Mouse (Mus musculus): ENCODE measurements around the gene Gm49336. TPM values are rescaled to one million over a fixed set of nuclear protein-coding genes. Genes with fewer than 3 reads are reported as not detected.

The Gm49336 gene
- 43.6 and 44.6 TPM in 2 replicates for polyA plus RNA-seq (2012; rRNA removed)

- Histone ChIP-seq H3K4me1 (ENCODE audit: control insufficient read depth, insufficient read depth, low read length) (no peaks in the 10 kb centered on the region; the same call in 1 of the 2 replicates), H3K27ac (ENCODE audit: insufficient read depth, low read length) (peak within 1 kb of the TSS; percentile 64), H3K4me3 (ENCODE audit: insufficient read depth, low read length) (peak within 1 kb of the TSS; percentile 57)
- TF ChIP-seq CTCF (IDR thresholded peaks at IDR 0.05; ENCODE audit: extremely low read depth, insufficient read depth, low read length) (no peak), POLR2A (IDR thresholded peaks at IDR 0.05; ENCODE audit: extremely low read depth, insufficient read depth, low read length) (peak; percentile 81)
Measured at GRCm38 (mm10) chr14:60251281-60252003, at the start of gene Gm49336, which contains the start of gene Nupl1. Gene Gm49336, minus strand, starts transcription at chr14:60251507. Gene Nupl1, minus strand, starts transcription at chr14:60251431.

GRCm38 (mm10) chr14:60301024-60301423 is 49.7 kb upstream of the Gm49336 start:
- Histone ChIP-seq H3K4me3 (ENCODE audit: insufficient read depth, low read length) (no peak overlapping the region), H3K27ac (ENCODE audit: insufficient read depth, low read length) (no peak overlapping the region)

GRCm38 (mm10) chr14:60300224-60300991 is 49.1 kb upstream of the Gm49336 start:
- TF ChIP-seq POLR2A (IDR thresholded peaks at IDR 0.05; ENCODE audit: extremely low read depth, insufficient read depth, low read length) = no peak
- TF ChIP-seq CTCF (IDR thresholded peaks at IDR 0.05; ENCODE audit: extremely low read depth, insufficient read depth, low read length) = peak; percentile 52; the same call in 1 of the 2 replicates
- H3K4me1 ChIP-seq (ENCODE audit: control insufficient read depth, insufficient read depth, low read length) = no peaks in the 10 kb centered on the region
- H3K27ac ChIP-seq (ENCODE audit: insufficient read depth, low read length) = no peak overlapping the region

More at GRCm38 (mm10) chr14:60301024-60301423, 49.7 kb upstream of the Gm49336 start:
- TF ChIP-seq CTCF (IDR thresholded peaks at IDR 0.05; ENCODE audit: extremely low read depth, insufficient read depth, low read length) (no peak), POLR2A (IDR thresholded peaks at IDR 0.05; ENCODE audit: extremely low read depth, insufficient read depth, low read length) (no peak)
- H3K4me1 ChIP-seq (ENCODE audit: control insufficient read depth, insufficient read depth, low read length) = no peaks in the 10 kb centered on the region

GRCm38 (mm10) chr14:60295531-60295930 is 44.2 kb upstream of the Gm49336 start:
- Histone ChIP-seq H3K27ac (ENCODE audit: insufficient read depth, low read length) (no peak overlapping the region), H3K4me1 (ENCODE audit: control insufficient read depth, insufficient read depth, low read length) (no peaks in the 10 kb centered on the region), H3K4me3 (ENCODE audit: insufficient read depth, low read length) (no peak overlapping the region)
- TF ChIP-seq CTCF (IDR thresholded peaks at IDR 0.05; ENCODE audit: extremely low read depth, insufficient read depth, low read length) = no peak
- TF ChIP-seq POLR2A (IDR thresholded peaks at IDR 0.05; ENCODE audit: extremely low read depth, insufficient read depth, low read length) = no peak

More at GRCm38 (mm10) chr14:60300224-60300991, 49.1 kb upstream of the Gm49336 start:
- no peak overlapping the region for H3K4me3 ChIP-seq (ENCODE audit: insufficient read depth, low read length)

- H3K27ac ChIP-seq (ENCODE audit: insufficient read depth, low read length) = no peak overlapping the region
- TF ChIP-seq POLR2A (IDR thresholded peaks at IDR 0.05; ENCODE audit: extremely low read depth, insufficient read depth, low read length) (no peak), CTCF (IDR thresholded peaks at IDR 0.05; ENCODE audit: extremely low read depth, insufficient read depth, low read length) (no peak)
- H3K4me3 ChIP-seq (ENCODE audit: insufficient read depth, low read length) = no peak overlapping the region
- H3K4me1 ChIP-seq (ENCODE audit: control insufficient read depth, insufficient read depth, low read length) = no peaks in the 10 kb centered on the region
Measured at GRCm38 (mm10) chr14:60290363-60290762, 39.1 kb upstream of the Gm49336 start.

GRCm38 (mm10) chr14:60286194-60286863 is 35.0 kb upstream of the Gm49336 start:
- no peak overlapping the region for H3K4me3 ChIP-seq (ENCODE audit: insufficient read depth, low read length)
- TF ChIP-seq CTCF (IDR thresholded peaks at IDR 0.05; ENCODE audit: extremely low read depth, insufficient read depth, low read length) (no peak), POLR2A (IDR thresholded peaks at IDR 0.05; ENCODE audit: extremely low read depth, insufficient read depth, low read length) (no peak)
- H3K27ac ChIP-seq (ENCODE audit: insufficient read depth, low read length) = no peak overlapping the region
- no peaks in the 10 kb centered on the region for H3K4me1 ChIP-seq (ENCODE audit: control insufficient read depth, insufficient read depth, low read length)

GRCm38 (mm10) chr14:60275301-60276276 is 24.3 kb upstream of the Gm49336 start:
- Histone ChIP-seq H3K27ac (ENCODE audit: insufficient read depth, low read length) (no peak overlapping the region), H3K4me3 (ENCODE audit: insufficient read depth, low read length) (no peak overlapping the region), H3K4me1 (ENCODE audit: control insufficient read depth, insufficient read depth, low read length) (peaks cover 2% of the 10 kb centered on the region)
- no peak for TF ChIP-seq POLR2A (IDR thresholded peaks at IDR 0.05; ENCODE audit: extremely low read depth, insufficient read depth, low read length)
- TF ChIP-seq CTCF (IDR thresholded peaks at IDR 0.05; ENCODE audit: extremely low read depth, insufficient read depth, low read length) = no peak

GRCm38 (mm10) chr14:60273346-60273745 is 22.0 kb upstream of the Gm49336 start:
- Histone ChIP-seq H3K4me3 (ENCODE audit: insufficient read depth, low read length) (no peak overlapping the region), H3K27ac (ENCODE audit: insufficient read depth, low read length) (peak overlapping the region; percentile 90), H3K4me1 (ENCODE audit: control insufficient read depth, insufficient read depth, low read length) (peaks cover 2% of the 10 kb centered on the region)
- TF ChIP-seq CTCF (IDR thresholded peaks at IDR 0.05; ENCODE audit: extremely low read depth, insufficient read depth, low read length) = no peak
- no peak for TF ChIP-seq POLR2A (IDR thresholded peaks at IDR 0.05; ENCODE audit: extremely low read depth, insufficient read depth, low read length)
